Mouse (Mus musculus): Measurements from ENCODE around the gene Ankmy1. TPM values are rescaled to one million over a fixed set of nuclear protein-coding genes. Genes with fewer than 3 reads are reported as not detected.

The Ankmy1 gene
- polyA plus RNA-seq, 2 experiments: 0.02 TPM; not detected in 1

- peak; percentile 93 for DNase-seq (ENCODE audit: low read depth in 3 of 3, low spot score in 3 of 3)
- H3K4me1 ChIP-seq (replicated peaks; ENCODE audit: control insufficient read depth in 2 of 2, insufficient read depth in 2 of 2, low read length in 1 of 2): peaks cover 15 to 19% of the 10 kb centered on the region in 2 experiments
- peak within 1 kb of the TSS; percentile 75 for H3K9ac ChIP-seq (replicated peaks)
- H3K27ac ChIP-seq: peak within 1 kb of the TSS; percentile 79
- H3K4me3 ChIP-seq (ENCODE audit: insufficient read depth in 1 of 2, low read depth in 2 of 2, low read length in 2 of 2): peak within 1 kb of the TSS; percentile 85
- peak within 1 kb of the TSS; percentile 95 for H3K4me2 ChIP-seq (ENCODE audit: low read depth)
- TF ChIP-seq EP300 (IDR thresholded peaks at IDR 0.05; ENCODE audit: low read depth) (no peak), CTCF (IDR thresholded peaks at IDR 0.05; ENCODE audit: low read depth) (peak; percentile 33; the same call in 1 of the 2 replicates)
- H3K9me3 ChIP-seq (ENCODE audit: control insufficient read depth, low read length): no peaks in the 10 kb centered on the region
- H3K27me3 ChIP-seq (ENCODE audit: control insufficient read depth, insufficient read depth, low read length): no peaks in the 10 kb centered on the region
- H3K36me3 ChIP-seq (replicated peaks; ENCODE audit: control insufficient read depth, insufficient read depth, low read depth): no peaks in the 10 kb centered on the region
- ATAC-seq (ENCODE audit: insufficient read depth): peak; percentile 98
- WGBS (ENCODE audit: insufficient replicate concordance): under 1% methylated on average over 45 of the region's 45 CpGs
These were observed 31.6 kb upstream of the Ankmy1 start, which contains the start of gene Capn10 for GRCm38 (mm10) chr1:92934182-92934827. Gene Capn10, plus strand, starts transcription at chr1:92934376.

- Histone ChIP-seq H3K27me3 (ENCODE audit: control insufficient read depth, insufficient read depth, low read length) (no peaks in the 10 kb centered on the region), H3K4me1 (replicated peaks; ENCODE audit: control insufficient read depth in 2 of 2, insufficient read depth in 2 of 2, low read length in 1 of 2) (peaks cover 15 to 19% of the 10 kb centered on the region in 2 experiments), H3K4me2 (ENCODE audit: low read depth) (peak overlapping the region; percentile 95), H3K9me3 (ENCODE audit: control insufficient read depth, low read length) (no peaks in the 10 kb centered on the region), H3K4me3 (ENCODE audit: insufficient read depth in 1 of 2, low read depth in 2 of 2, low read length in 2 of 2) (peak overlapping the region; percentile 85), H3K27ac (peak overlapping the region; percentile 79), H3K36me3 (replicated peaks; ENCODE audit: control insufficient read depth, insufficient read depth, low read depth) (no peaks in the 10 kb centered on the region), H3K9ac (replicated peaks) (peak overlapping the region; percentile 65)
- TF ChIP-seq EP300 (IDR thresholded peaks at IDR 0.05; ENCODE audit: low read depth) (no peak), CTCF (IDR thresholded peaks at IDR 0.05; ENCODE audit: low read depth) (no peak)
- ATAC-seq (ENCODE audit: insufficient read depth): no peak
- no peak for DNase-seq (ENCODE audit: low read depth in 3 of 3, low spot score in 3 of 3)
- WGBS (ENCODE audit: insufficient replicate concordance): 59% methylated on average over 4 of the region's 4 CpGs
These were observed 30.9 kb upstream of the Ankmy1 start for GRCm38 (mm10) chr1:92933611-92934010.

GRCm38 (mm10) chr1:92930171-92930706 is 27.5 kb upstream of the Ankmy1 start:
- ATAC-seq (ENCODE audit: insufficient read depth): no peak

GRCm38 (mm10) chr1:92921496-92921895 is 18.8 kb upstream of the Ankmy1 start:
- peaks cover 0 to 6% of the 10 kb centered on the region in 2 experiments; a peak in 2 of 4 replicates for H3K4me1 ChIP-seq (replicated peaks; ENCODE audit: control insufficient read depth in 2 of 2, insufficient read depth in 2 of 2, low read length in 1 of 2)
- H3K27me3 ChIP-seq (ENCODE audit: control insufficient read depth, insufficient read depth, low read length): no peaks in the 10 kb centered on the region
- TF ChIP-seq EP300 (IDR thresholded peaks at IDR 0.05; ENCODE audit: low read depth) (no peak), CTCF (IDR thresholded peaks at IDR 0.05; ENCODE audit: low read depth) (no peak)
- no peak overlapping the region for H3K4me2 ChIP-seq (ENCODE audit: low read depth)
- no peaks in the 10 kb centered on the region for H3K9me3 ChIP-seq (ENCODE audit: control insufficient read depth, low read length)
- DNase-seq (ENCODE audit: low read depth in 3 of 3, low spot score in 3 of 3): no peak
- H3K36me3 ChIP-seq (replicated peaks; ENCODE audit: control insufficient read depth, insufficient read depth, low read depth): peaks cover 4% of the 10 kb centered on the region; the same call in 1 of the 2 replicates
- no peak overlapping the region for H3K4me3 ChIP-seq (ENCODE audit: insufficient read depth in 1 of 2, low read depth in 2 of 2, low read length in 2 of 2)
- H3K27ac ChIP-seq: no peak overlapping the region
- WGBS (ENCODE audit: insufficient replicate concordance): 66% methylated on average over 4 of the region's 4 CpGs
- H3K9ac ChIP-seq (replicated peaks): no peak overlapping the region
- no peak for ATAC-seq (ENCODE audit: insufficient read depth)

More at GRCm38 (mm10) chr1:92930171-92930706, 27.5 kb upstream of the Ankmy1 start:
- H3K27me3 ChIP-seq (ENCODE audit: control insufficient read depth, insufficient read depth, low read length): no peaks in the 10 kb centered on the region
- no peak overlapping the region for H3K4me2 ChIP-seq (ENCODE audit: low read depth)
- H3K4me1 ChIP-seq (replicated peaks; ENCODE audit: control insufficient read depth in 2 of 2, insufficient read depth in 2 of 2, low read length in 1 of 2): peaks cover 10 to 12% of the 10 kb centered on the region in 2 experiments
- no peak overlapping the region for H3K27ac ChIP-seq
- DNase-seq (ENCODE audit: low read depth in 3 of 3, low spot score in 3 of 3): no peak
- H3K9me3 ChIP-seq (ENCODE audit: control insufficient read depth, low read length): no peaks in the 10 kb centered on the region
- H3K36me3 ChIP-seq (replicated peaks; ENCODE audit: control insufficient read depth, insufficient read depth, low read depth): no peaks in the 10 kb centered on the region
- 13% methylated on average over 1 of the region's 1 CpGs for WGBS (ENCODE audit: insufficient replicate concordance)
- no peak for TF ChIP-seq EP300 (IDR thresholded peaks at IDR 0.05; ENCODE audit: low read depth)
- no peak overlapping the region for H3K9ac ChIP-seq (replicated peaks)
- no peak overlapping the region for H3K4me3 ChIP-seq (ENCODE audit: insufficient read depth in 1 of 2, low read depth in 2 of 2, low read length in 2 of 2)

- H3K27me3 ChIP-seq (ENCODE audit: control insufficient read depth, insufficient read depth, low read length): no peaks in the 10 kb centered on the region
- DNase-seq (ENCODE audit: low read depth in 3 of 3, low spot score in 3 of 3): no peak
- 32% methylated on average over 7 of the region's 7 CpGs for WGBS (ENCODE audit: insufficient replicate concordance)
- no peak overlapping the region for H3K4me2 ChIP-seq (ENCODE audit: low read depth)
- no peak overlapping the region for H3K9ac ChIP-seq (replicated peaks)
- H3K27ac ChIP-seq: no peak overlapping the region
- peak; percentile 33 for ATAC-seq (ENCODE audit: insufficient read depth)
- no peaks in the 10 kb centered on the region for H3K9me3 ChIP-seq (ENCODE audit: control insufficient read depth, low read length)
- H3K4me1 ChIP-seq (replicated peaks; ENCODE audit: control insufficient read depth in 2 of 2, insufficient read depth in 2 of 2, low read length in 1 of 2): peaks cover 0 to 6% of the 10 kb centered on the region in 2 experiments; a peak in 2 of 4 replicates
- H3K4me3 ChIP-seq (ENCODE audit: insufficient read depth in 1 of 2, low read depth in 2 of 2, low read length in 2 of 2): no peak overlapping the region
- no peak for TF ChIP-seq CTCF (IDR thresholded peaks at IDR 0.05; ENCODE audit: low read depth)
- no peak for TF ChIP-seq EP300 (IDR thresholded peaks at IDR 0.05; ENCODE audit: low read depth)
- peaks cover 13% of the 10 kb centered on the region for H3K36me3 ChIP-seq (replicated peaks; ENCODE audit: control insufficient read depth, insufficient read depth, low read depth)
These were observed 17.9 kb upstream of the Ankmy1 start for GRCm38 (mm10) chr1:92920474-92921200.
